Mouse (Mus musculus): Measurements from ENCODE around the gene Mdk.

Gene Mdk

DNA sequence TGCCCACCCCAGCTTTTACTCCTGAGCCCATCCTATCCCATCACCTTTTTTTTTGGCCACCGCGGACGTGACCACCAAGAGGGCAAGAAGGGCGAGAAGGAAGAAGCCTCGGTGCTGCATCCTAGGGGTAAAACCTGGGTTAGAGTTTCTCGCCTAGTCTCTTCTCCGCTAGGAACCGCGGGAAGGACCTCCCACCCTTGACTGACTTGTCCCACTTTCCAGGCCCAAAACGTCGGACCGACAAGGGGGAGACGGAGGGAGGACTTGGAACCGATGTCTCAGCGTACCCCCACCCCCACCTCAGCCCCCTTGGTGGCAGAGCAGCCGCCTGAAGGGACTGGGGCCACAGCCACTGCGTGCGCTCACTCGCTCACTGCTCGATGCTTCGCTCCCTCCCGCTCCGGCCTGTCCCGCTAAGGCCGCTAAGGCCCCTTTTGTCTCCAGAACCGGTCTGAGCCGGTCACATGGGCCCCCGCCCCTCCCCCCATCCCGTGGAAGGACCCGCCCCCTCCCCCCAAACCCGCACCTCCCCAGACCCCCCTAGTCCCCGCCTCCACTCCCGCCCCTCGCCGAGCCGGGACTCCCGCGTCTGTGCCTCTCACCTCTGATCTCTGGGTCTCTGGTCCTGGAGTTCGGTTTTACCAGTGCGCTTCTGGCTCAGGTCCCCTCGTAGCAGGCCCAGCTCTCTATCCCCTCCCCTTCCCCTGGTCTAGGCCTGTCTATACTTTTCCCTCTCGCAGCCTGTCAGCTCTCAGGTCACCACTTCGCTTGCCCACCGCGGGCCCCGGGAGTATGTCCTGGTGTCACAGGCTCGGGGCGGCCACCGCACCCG, 553 bp downstream of the Mdk start:
- DNase-seq = no peak

- DNase-seq = no peak
Observed at GRCm38 (mm10) chr2:91930761-91931291, 1.3 kb downstream of the Mdk start.

DNA sequence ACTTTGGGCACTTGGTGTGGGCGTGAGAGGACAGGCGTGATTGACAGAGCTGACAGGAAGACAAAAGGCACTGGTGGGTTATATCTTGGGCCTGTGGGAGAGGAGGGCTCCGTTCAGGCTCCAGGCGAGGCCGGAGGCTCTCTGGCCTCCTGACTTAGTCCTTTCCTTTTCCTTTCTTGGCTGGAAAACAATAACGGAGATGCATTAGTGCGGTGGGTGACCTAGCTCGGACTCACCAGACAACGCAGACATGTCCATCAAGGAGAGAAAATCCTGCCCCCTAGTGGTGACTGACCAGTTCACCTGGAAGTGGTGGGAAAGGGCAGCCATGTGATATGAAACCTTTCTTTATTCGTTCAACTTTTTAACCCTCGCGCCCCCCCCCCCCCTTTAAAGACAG, 2.2 kb downstream of the Mdk start:
- DNase-seq = peak; percentile 62

DNA sequence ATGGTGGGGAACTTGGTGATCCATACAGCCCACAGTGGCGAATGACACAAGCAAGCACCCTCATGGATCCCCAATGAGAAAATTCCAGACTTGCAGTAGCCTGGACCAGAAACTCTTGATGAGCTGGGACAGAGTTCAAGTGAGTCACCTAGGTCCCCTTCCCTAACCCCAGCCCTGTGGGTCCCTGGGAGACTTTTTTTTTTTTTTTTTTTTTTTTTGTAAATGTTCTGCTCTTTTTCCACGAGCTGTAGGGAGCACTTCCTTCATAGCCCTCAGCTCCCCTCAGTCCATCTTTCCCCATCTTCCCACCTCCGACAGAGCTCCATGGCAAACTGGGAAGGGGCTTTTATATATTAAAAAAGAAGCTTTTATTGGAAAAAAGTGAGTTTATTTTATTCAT, 2.6 kb downstream of the Mdk start:
- no peak for DNase-seq

DNA sequence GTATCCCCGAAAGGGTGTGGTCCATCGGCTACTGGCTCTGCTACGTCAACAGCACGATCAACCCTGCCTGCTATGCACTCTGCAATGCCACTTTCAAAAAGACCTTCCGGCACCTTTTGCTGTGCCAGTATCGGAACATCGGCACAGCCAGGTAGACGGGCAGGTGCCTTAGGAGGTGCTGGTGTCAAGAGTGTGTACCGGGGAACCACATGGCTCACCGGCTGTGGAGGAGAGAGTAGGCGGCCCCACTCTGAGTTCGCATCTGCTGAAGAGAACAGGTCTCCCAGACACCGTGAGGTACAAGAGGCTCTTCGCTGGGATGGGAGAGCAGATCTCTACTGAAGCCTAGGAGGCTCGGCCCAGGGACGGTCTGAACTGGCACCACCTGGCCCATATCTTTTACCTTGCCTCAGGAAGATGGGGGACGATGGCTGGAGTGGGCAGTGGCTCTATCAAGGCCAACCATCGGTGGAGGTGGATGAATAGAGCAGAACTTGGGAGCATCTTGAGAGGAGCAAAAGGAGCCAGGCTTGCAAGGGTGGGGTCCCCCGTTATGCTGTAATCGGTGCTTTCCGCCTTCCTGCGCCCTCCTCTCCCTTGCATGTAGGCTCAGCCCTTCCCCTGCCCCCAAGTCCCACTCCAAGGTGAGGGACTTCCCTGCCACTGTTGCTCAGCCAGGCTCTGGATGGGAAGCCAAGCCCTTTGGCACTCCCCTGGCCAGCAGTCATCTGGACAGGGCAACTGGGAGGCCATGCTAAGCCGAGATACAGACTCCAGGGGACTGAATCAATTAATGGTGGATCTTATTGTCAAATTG, 3.4 kb downstream of the Mdk start:
- no peak for DNase-seq

DNA sequence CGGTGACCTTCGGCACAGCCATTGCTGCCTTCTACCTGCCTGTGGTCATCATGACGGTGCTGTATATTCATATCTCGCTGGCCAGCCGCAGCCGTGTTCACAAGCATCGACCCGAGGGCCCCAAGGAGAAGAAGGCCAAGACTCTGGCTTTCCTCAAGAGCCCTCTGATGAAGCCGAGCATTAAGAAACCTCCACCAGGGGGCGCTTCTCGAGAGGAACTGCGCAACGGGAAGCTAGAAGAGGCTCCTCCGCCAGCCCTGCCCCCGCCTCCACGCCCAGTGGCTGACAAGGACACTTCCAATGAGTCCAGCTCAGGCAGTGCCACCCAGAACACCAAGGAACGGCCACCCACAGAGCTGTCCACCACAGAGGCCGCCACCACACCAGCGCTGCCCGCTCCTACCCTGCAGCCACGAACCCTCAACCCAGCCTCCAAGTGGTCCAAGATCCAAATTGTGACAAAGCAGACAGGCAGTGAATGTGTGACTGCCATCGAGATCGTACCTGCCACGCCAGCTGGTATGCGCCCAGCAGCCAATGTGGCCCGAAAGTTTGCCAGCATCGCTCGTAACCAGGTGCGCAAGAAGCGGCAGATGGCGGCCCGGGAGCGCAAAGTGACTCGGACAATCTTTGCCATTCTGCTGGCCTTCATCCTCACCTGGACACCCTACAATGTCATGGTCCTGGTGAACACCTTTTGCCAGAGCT, 4.1 kb downstream of the Mdk start:
- peak; percentile 87 for DNase-seq

GRCm38 (mm10) chr2:91926949-91927348, 5.1 kb downstream of the Mdk start, which contains the start of gene Chrm4:
Gene Chrm4 (plus strand): TSS chr2:91927249.
- DNase-seq = no peak

DNA sequence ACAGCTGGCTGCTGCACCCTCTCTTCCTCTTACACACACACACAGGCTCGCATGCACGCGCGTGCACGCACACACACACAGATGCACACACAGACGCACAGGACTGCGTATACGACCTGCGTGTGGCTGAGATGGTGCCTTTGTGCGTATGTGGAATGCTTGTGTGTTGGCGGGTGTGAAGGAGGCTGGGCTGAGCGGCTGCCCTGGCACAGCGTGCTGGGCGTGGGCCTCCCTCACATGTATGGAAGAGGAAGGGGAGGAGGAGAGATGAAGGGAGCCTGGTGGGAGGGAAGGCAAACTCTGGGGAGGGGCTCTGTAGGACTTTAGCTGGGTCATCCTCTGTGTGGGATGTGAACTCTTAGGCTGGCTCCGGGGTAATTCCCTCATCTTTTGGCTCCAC, 6.7 kb downstream of the Mdk start:
- DNase-seq = no peak

DNA sequence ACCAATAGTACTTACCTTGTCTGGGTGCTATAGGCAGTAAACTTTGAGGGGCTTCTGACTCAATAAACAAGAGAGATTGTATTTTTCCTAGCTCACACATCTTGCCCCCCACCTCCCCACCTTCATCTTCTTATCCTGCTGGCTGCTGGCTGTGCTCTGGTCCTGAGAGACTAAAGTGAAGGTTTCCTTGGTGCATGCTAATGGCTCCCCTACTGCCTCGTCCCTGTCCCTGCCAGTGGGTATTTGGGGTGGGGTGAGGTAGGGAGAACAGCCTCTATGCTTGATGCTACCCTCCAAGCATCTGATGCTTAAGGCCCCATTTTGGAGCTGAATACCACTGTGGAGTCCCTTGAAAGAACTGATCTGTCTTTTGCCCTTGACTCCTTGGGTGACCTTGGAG, 7.4 kb downstream of the Mdk start:
- DNase-seq = no peak

DNA sequence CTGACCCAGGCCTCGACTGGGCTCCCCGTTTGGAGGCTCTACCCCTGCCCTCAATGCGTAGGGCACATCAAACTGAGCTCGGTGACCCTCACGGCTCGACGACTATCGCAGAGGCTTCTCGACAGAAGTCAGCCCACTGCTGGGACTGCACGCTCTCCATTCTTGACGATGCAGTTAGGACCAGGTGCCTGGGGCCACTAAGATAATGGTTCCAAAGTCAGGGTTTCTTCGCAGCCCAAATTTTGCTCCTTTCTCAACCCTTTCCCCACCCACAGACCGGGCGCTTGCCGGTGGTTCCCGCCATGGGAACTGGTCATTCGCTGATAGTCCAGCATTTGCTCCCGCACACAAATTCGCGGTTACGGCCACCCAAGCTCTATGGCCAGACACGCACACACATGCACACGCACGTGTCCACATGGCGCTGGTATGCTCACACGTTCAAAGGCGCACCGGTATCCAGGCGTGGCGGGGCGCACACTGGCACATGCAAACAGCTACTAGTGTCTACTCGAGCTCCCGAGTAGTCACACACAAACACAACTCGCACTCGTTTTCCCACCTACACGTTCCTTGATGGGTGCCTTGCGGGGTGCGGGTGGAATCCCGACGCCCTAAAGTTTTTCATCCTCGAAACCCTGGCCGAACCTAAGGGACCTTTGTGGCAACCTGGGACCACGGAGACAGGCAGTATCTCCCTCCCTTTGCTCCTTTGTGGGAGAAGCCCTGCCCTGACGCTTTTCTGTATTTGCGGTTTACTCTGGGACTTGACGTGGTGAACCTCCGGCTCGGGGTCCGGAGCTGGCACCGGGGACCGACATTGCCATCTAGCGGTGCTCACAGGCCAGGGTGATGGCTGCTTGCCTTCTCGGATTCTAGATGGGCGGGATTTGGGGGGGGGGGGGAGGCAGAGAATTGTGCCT, 8.4 kb downstream of the Mdk start:
- DNase-seq = peak; percentile 78

GRCm38 (mm10) chr2:91922586-91923414, 9.3 kb downstream of the Mdk start:
- peak; percentile 28 for DNase-seq

GRCm38 (mm10) chr2:91921790-91922570, 10.1 kb downstream of the Mdk start:
- DNase-seq = peak; percentile 79

DNA sequence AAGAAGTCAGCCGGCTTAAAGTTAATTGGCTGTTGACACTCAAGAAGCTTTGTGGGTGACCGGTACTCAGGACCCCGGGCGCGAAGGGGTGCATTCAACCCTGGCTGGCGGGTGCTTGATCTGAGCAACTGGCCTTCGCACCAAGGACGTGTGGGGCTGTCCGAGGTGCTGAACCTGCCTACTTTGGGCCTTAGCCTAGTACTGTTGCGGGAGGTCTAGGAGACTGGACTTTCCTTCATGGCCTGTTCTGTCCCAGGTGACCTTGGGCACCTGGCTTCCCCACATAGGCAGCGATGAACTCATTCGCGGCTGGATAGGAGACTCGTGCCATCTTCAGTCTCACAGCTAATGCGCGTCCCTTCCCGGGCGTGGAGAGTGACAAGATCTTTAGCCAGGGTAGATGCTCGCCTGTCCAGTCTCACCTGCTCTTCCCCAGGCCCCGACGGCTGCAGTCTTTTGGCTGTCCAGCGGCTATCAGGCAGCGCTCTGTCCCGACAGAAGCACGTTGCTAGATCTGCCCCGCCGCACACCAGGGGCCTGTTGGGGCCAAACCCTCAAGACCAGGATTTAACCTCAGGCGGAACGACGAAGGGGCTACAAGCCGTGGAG, 10.8 kb downstream of the Mdk start:
- peak; percentile 63 for DNase-seq

GRCm38 (mm10) chr2:91920130-91920529, 12.0 kb downstream of the Mdk start:
- no peak for DNase-seq

GRCm38 (mm10) chr2:91917096-91917495, 15.0 kb downstream of the Mdk start:
- no peak for DNase-seq

- DNase-seq = no peak
Observed at GRCm38 (mm10) chr2:91916346-91916977, 15.6 kb downstream of the Mdk start.

- no peak for DNase-seq
Observed at GRCm38 (mm10) chr2:91913328-91914110, 18.6 kb downstream of the Mdk start.

- no peak for DNase-seq
Observed at GRCm38 (mm10) chr2:91912616-91913015, 19.5 kb downstream of the Mdk start.
